In genomic region chr17:5189551-5190351, GRCm38 (mm10) we compare ENCODE assay signal across 8 mouse cellular contexts.
DNase-seq lines count a peak whose midpoint lies in the region; ATAC-seq lines count a peak whose summit lies in the region.

No protein-coding gene starts in this region.

- peak; percentile 97 for ATAC-seq in hindbrain, embryonic 12.5 days (ENCODE audit: low FRiP score)

- H3K9me3 ChIP-seq in hindbrain, embryonic 12.5 days (replicated peaks), result no peaks in the 10 kb centered on the region

- peak overlapping the region; percentile 83 for H3K4me2 ChIP-seq in hindbrain, embryonic 12.5 days (replicated peaks)

- peaks cover 31% of the 10 kb centered on the region for H3K4me1 ChIP-seq in hindbrain, embryonic 12.5 days

- peak overlapping the region; percentile 96 for H3K27ac ChIP-seq in hindbrain, embryonic 12.5 days

- 1% methylated on average over 40 of the region's 40 CpGs for WGBS in hindbrain, embryonic 12.5 days

- no peaks in the 10 kb centered on the region for H3K36me3 ChIP-seq in hindbrain, embryonic 12.5 days

- peak; percentile 89 for DNase-seq in MN1 (ENCODE audit: low spot score)
- DNase-seq in cerebellum, adult 9-10 months, result peak; percentile 89
- DNase-seq in frontal cortex, adult 2 months (ENCODE audit: extremely low spot score in 1 of 2, low spot score in 1 of 2), result peak; percentile 84 to 92
- DNase-seq in layer of hippocampus, postnatal 14 days (ENCODE audit: low spot score in 2 of 2), result peak; percentile 86 to 92
- DNase-seq in lung, postnatal 14 days, result peak; percentile 95
- DNase-seq in retina, adult 2 months (ENCODE audit: low read depth, low spot score), result peak; percentile 59
- DNase-seq in thymus, postnatal 36 days, result peak; percentile 90 to 92

- H3K4me3 ChIP-seq in hindbrain, embryonic 12.5 days, result peak overlapping the region; percentile 56

- H3K27me3 ChIP-seq in hindbrain, embryonic 12.5 days, result no peaks in the 10 kb centered on the region

- peak overlapping the region; percentile 71 for H3K9ac ChIP-seq in hindbrain, embryonic 12.5 days

Comparison
In these comparisons a context has a peak if more than half of its experiments do, and no peak if none do; other contexts are left out.
1. Peak in every context shown above with its lines: DNase-seq, ATAC-seq, H3K4me3 ChIP-seq and H3K27ac ChIP-seq.